23 mouse cellular contexts compared by ENCODE assay signal in the genomic region with DNA sequence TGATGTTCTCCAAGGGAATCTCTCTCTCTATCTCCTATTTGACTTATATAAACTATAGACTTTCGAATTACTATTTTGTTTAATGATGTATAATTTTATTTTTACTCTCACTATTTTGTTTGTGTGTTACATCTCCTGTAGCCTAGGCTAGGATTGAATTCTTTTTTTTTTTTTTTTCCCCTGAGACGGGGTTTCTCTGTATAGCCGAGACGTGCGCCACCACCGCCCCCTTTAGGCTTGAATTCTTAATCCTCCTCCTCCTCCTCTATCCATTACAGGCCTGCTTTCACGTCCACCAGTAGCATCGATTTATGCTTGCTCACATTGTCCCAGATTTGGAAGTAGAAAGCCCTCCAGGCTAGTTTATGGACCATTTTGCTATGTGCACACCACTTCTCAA. TPM values are rescaled to one million over a fixed set of nuclear protein-coding genes. Genes with fewer than 3 reads are reported as not detected.
DNase-seq lines count a peak whose midpoint lies in the region; ATAC-seq and TF ChIP-seq lines count a peak whose summit lies in the region.
"Had no signal": no experiment of that assay in that cellular context is flagged by ENCODE, and none has a peak within 500 bp of the region (broad histone marks: within the 10 kb centered on the region; RNA-seq: fewer than 3 reads in every experiment).

No protein-coding gene starts in this region.

- no peak overlapping the region for H3K4me3 ChIP-seq in intestine, postnatal 0 days (ENCODE audit: low read depth, low read length)
- no peak overlapping the region for H3K4me3 ChIP-seq in intestine, embryonic 16.5 days (ENCODE audit: low read length)
- H3K4me3 ChIP-seq in neural tube, embryonic 15.5 days (replicated peaks) = no peak overlapping the region
- H3K4me3 ChIP-seq: hindbrain, embryonic 15.5 days; intestine, embryonic 15.5 days; kidney, embryonic 15.5 days; left cerebral cortex, adult 2 months; midbrain, embryonic 13.5 days; neural tube, embryonic 12.5 days had no signal

- no peak for ATAC-seq in intestine, postnatal 0 days
- ATAC-seq in intestine, embryonic 16.5 days = no peak
- ATAC-seq in neural tube, embryonic 15.5 days (ENCODE audit: low FRiP score) = no peak
- ATAC-seq: activated CD4-positive, CD25-positive, alpha-beta regulatory T cell, adult 4 months; forebrain, postnatal 0 days; intestine, embryonic 15.5 days; midbrain, embryonic 13.5 days had no signal

- no peaks in the 10 kb centered on the region for H3K9me3 ChIP-seq in intestine, postnatal 0 days (ENCODE audit: control insufficient read depth)
- H3K9me3 ChIP-seq in intestine, embryonic 16.5 days (ENCODE audit: control insufficient read depth, low read length) = 0 out of 2 replicates have a peak, but pooled peaks cover 2% of the 10 kb centered on the region
- no peaks in the 10 kb centered on the region for H3K9me3 ChIP-seq in neural tube, embryonic 15.5 days (replicated peaks)
- H3K9me3 ChIP-seq: hindbrain, embryonic 15.5 days; intestine, embryonic 15.5 days; kidney, embryonic 15.5 days; midbrain, embryonic 13.5 days; neural tube, embryonic 12.5 days had no signal

- H3K4me2 ChIP-seq in intestine, postnatal 0 days (replicated peaks; ENCODE audit: low read depth) = no peak overlapping the region
- no peak overlapping the region for H3K4me2 ChIP-seq in intestine, embryonic 16.5 days (ENCODE audit: low read depth, low read length)
- no peak overlapping the region for H3K4me2 ChIP-seq in neural tube, embryonic 15.5 days
- H3K4me2 ChIP-seq: hindbrain, embryonic 15.5 days; intestine, embryonic 15.5 days; kidney, embryonic 15.5 days; midbrain, embryonic 13.5 days; neural tube, embryonic 12.5 days had no signal

- peak; percentile 12 for DNase-seq in neural tube, embryonic 10.5 days (ENCODE audit: extremely low spot score, low spot score)
- peak; percentile 59 for DNase-seq in NIH3T3 (ENCODE audit: low read depth)
- DNase-seq in left cerebral cortex, adult 18-20 months (ENCODE audit: low spot score in 2 of 2) = no peak
- DNase-seq in adrenal gland, adult 8-10 months = no peak
- DNase-seq: adrenal gland, postnatal 10 days; cerebellum, adult 8-10 months; forebrain, postnatal 0 days; heart, postnatal 4 days; kidney, postnatal 4 days; layer of hippocampus, adult 9-11 months; lung, postnatal 36 days; thymus, postnatal 25 days had no signal

- no peaks in the 10 kb centered on the region for H3K4me1 ChIP-seq in intestine, postnatal 0 days (replicated peaks; ENCODE audit: control insufficient read depth, insufficient read depth, low read length)
- peaks cover 10% of the 10 kb centered on the region; the same call in 1 of the 2 replicates for H3K4me1 ChIP-seq in intestine, embryonic 16.5 days (ENCODE audit: control insufficient read depth, insufficient read depth, low read length)
- peaks cover 5% of the 10 kb centered on the region; the same call in 1 of the 2 replicates for H3K4me1 ChIP-seq in neural tube, embryonic 15.5 days
- H3K4me1 ChIP-seq: intestine, embryonic 15.5 days; neural tube, embryonic 12.5 days had no signal

- WGBS in intestine, postnatal 0 days = 52% methylated on average over 8 of the region's 8 CpGs
- WGBS in intestine, embryonic 16.5 days = 28% methylated on average over 8 of the region's 8 CpGs
- 13% methylated on average over 8 of the region's 8 CpGs for WGBS in neural tube, embryonic 15.5 days

- TF ChIP-seq CTCF in intestine, postnatal 0 days (IDR thresholded peaks at IDR 0.05; ENCODE audit: low read depth) = peak; percentile 32

- H3K36me3 ChIP-seq in intestine, postnatal 0 days (ENCODE audit: control insufficient read depth, insufficient read depth) = no peaks in the 10 kb centered on the region
- no peaks in the 10 kb centered on the region for H3K36me3 ChIP-seq in intestine, embryonic 16.5 days (ENCODE audit: control insufficient read depth, insufficient read depth, low read length)
- no peaks in the 10 kb centered on the region for H3K36me3 ChIP-seq in neural tube, embryonic 15.5 days
- H3K36me3 ChIP-seq: hindbrain, embryonic 15.5 days; intestine, embryonic 15.5 days; kidney, embryonic 15.5 days; midbrain, embryonic 13.5 days; neural tube, embryonic 12.5 days had no signal

- no peaks in the 10 kb centered on the region for H3K27me3 ChIP-seq in intestine, postnatal 0 days (replicated peaks; ENCODE audit: control insufficient read depth, insufficient read depth, low read length)
- H3K27me3 ChIP-seq in intestine, embryonic 16.5 days (replicated peaks; ENCODE audit: control insufficient read depth, insufficient read depth, low read length) = no peaks in the 10 kb centered on the region
- peaks cover 6% of the 10 kb centered on the region; the same call in 1 of the 2 replicates for H3K27me3 ChIP-seq in neural tube, embryonic 15.5 days (replicated peaks)
- H3K27me3 ChIP-seq: intestine, embryonic 15.5 days; megakaryocyte, embryonic 14.5 days had no signal

- H3K9ac ChIP-seq in intestine, postnatal 0 days (ENCODE audit: low read depth, low read length) = no peak overlapping the region
- H3K9ac ChIP-seq in intestine, embryonic 16.5 days (ENCODE audit: low read depth, low read length) = no peak overlapping the region
- H3K9ac ChIP-seq in neural tube, embryonic 15.5 days (replicated peaks) = no peak overlapping the region
- H3K9ac ChIP-seq: forebrain, postnatal 0 days; hindbrain, embryonic 15.5 days; kidney, embryonic 15.5 days; midbrain, embryonic 13.5 days; neural tube, embryonic 12.5 days had no signal

- no peak overlapping the region for H3K27ac ChIP-seq in intestine, postnatal 0 days (ENCODE audit: low read depth, low read length)
- no peak overlapping the region for H3K27ac ChIP-seq in intestine, embryonic 16.5 days (ENCODE audit: low read length)
- no peak overlapping the region for H3K27ac ChIP-seq in neural tube, embryonic 15.5 days (replicated peaks)
- H3K27ac ChIP-seq: hindbrain, embryonic 15.5 days; intestine, embryonic 15.5 days; kidney, embryonic 15.5 days; left cerebral cortex, adult 2 months; midbrain, embryonic 13.5 days; neural tube, embryonic 12.5 days had no signal

RNA-seq across cellular contexts. Expression of a gene that starts 11.4 kb away (rescaled TPM):
- 191 and 207 TPM in 2 replicates for polyA plus RNA-seq in intestine, postnatal 0 days (2015; fragmentation: Nextera tagmentation; extraction: Ambion mirVana)
- 214 and 221 TPM in 2 replicates for polyA plus RNA-seq in intestine, embryonic 16.5 days (2015; fragmentation: Nextera tagmentation; extraction: Ambion mirVana)
- 45.6 and 73.4 TPM in 2 replicates for polyA plus RNA-seq in neural tube, embryonic 15.5 days (2015; fragmentation: Nextera tagmentation; extraction: Ambion mirVana)
- 10 to 100 TPM; 22.7 to 24.9 TPM for total RNA-seq in left cerebral cortex, adult 18-20 months (2021)
- total RNA-seq in adrenal gland, adult 8-10 months (2022) = 100 to 1,000 TPM; 321 to 363 (median 344) TPM

RNA-seq across cellular contexts. Expression of a gene that starts 27.2 kb away (rescaled TPM):
- polyA plus RNA-seq in intestine, postnatal 0 days (2015; fragmentation: Nextera tagmentation; extraction: Ambion mirVana) = 62.1 and 67.2 TPM in 2 replicates
- 38.8 and 43.3 TPM in 2 replicates for polyA plus RNA-seq in intestine, embryonic 16.5 days (2015; fragmentation: Nextera tagmentation; extraction: Ambion mirVana)
- polyA plus RNA-seq in neural tube, embryonic 15.5 days (2015; fragmentation: Nextera tagmentation; extraction: Ambion mirVana) = 150 and 167 TPM in 2 replicates
- total RNA-seq in left cerebral cortex, adult 18-20 months (2021) = 100 to 1,000 TPM; 423 to 445 TPM
- total RNA-seq in adrenal gland, adult 8-10 months (2022) = 100 to 1,000 TPM; 155 to 222 (median 186) TPM

RNA-seq across cellular contexts. Expression of a gene that starts 42.7 kb away (rescaled TPM):
- polyA plus RNA-seq in intestine, postnatal 0 days (2015; fragmentation: Nextera tagmentation; extraction: Ambion mirVana) = 61.2 and 68.6 TPM in 2 replicates
- polyA plus RNA-seq in intestine, embryonic 16.5 days (2015; fragmentation: Nextera tagmentation; extraction: Ambion mirVana) = 48.9 and 53.2 TPM in 2 replicates
- 57.9 and 66.9 TPM in 2 replicates for polyA plus RNA-seq in neural tube, embryonic 15.5 days (2015; fragmentation: Nextera tagmentation; extraction: Ambion mirVana)
- 10 to 100 TPM; 38.8 to 46.7 TPM for total RNA-seq in left cerebral cortex, adult 18-20 months (2021)
- 100 to 1,000 TPM in 1 of 4 experiments, 10 to 100 TPM in 3; 84.0 to 116 (median 95.7) TPM for total RNA-seq in adrenal gland, adult 8-10 months (2022)

Comparison
In these comparisons a context has a peak if more than half of its experiments do, and no peak if none do; other contexts are left out.
1. DNase-seq: peak in neural tube, embryonic 10.5 days (single experiment) and NIH3T3 (single experiment); none in left cerebral cortex, adult 18-20 months (0 of 2) and adrenal gland, adult 8-10 months (single experiment).